Mouse (Mus musculus) olfactory bulb, adult 2 months (tissue): ENCODE data around the gene Sec1.

Experiments
- CTCF ChIP-seq: fragments of 200-500 bp; IDR thresholded peaks from 2 replicates; pipeline ENCODE4 v1.5.1; 2012; ENCODE audit warnings: low read depth, mild to moderate bottlenecking, low read length, moderate library complexity; ENCODE audit not compliant: insufficient read depth
- POLR2A ChIP-seq: fragments of 200-500 bp; IDR thresholded peaks from 2 replicates; pipeline ENCODE4 v1.6.1; 2012; ENCODE audit warnings: mild to moderate bottlenecking, low read depth, low read length, moderate library complexity; ENCODE audit not compliant: insufficient read depth

DNA sequence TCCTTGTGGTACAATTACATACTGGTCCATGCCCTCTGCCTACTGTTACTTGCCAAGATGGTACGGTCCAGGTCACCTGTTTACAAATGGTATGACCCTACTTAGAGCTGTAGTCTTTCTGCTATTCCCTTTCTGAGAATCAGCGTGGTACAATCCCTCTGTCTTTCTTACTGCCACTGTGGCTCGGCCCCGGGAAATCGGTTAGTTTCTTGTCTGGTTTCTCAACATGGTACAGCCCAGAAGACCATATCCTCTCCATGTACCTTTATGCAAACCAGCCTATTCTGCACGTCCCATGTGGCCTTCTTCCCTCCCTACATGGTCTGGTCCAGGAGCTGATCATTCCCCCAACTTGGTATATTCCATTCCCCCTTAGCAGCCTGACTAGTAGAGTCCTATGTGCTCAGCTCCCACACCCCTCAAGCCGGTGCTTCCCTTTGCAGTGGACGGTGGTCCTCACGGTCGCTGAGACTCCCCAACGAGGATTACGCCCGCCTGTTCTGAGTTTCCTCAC is 9.9 kb upstream of the Sec1 start:
- no peak for TF ChIP-seq CTCF
- peak; percentile 37 for TF ChIP-seq POLR2A
